Mouse (Mus musculus): ENCODE data around the gene Ccdc110. TPM values are rescaled to one million over a fixed set of nuclear protein-coding genes. Genes with fewer than 3 reads are reported as not detected.

Ccdc110 gene
- polyA plus RNA-seq, 1 experiment from 2014 or later, result not detected

DNA sequence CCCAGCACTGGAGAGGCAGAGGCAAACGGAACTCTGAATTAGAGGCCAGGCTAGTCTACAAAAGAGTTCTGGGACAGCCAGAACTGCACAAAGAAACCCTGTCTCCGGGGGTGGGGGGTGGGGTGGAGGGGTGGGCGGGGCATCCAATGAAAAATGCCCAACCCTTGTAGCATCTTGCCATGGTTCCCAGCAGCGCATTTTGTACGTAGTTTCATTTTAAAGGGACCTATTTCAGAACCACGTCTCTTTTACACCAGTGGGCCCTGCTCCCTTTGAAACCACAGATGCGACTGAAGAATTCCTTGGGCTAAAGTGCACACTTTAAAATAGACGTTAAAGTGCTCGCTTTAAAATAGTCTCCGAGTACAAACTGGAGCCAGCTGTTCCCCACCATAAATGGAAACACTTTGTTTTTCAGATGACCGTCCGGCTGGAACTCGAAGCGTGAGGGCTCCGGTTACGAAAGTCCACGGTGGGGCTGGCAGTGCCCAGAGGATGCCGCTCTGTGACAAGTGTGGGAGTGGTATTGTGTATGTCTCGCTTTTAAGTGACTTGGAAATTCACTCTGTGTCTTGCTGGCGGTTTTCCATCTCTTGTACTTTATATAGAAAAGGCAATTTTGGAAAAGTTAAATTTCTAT lies 17.3 kb upstream of the Ccdc110 start:
- Histone ChIP-seq H3K9ac (no peak overlapping the region), H3K4me1 (replicated peaks) (no peaks in the 10 kb centered on the region), H3K36me3 (no peaks in the 10 kb centered on the region), H3K27ac (no peak overlapping the region), H3K4me3 (replicated peaks) (no peak overlapping the region), H3K27me3 (replicated peaks) (no peaks in the 10 kb centered on the region), H3K9me3 (no peaks in the 10 kb centered on the region), H3K4me2 (replicated peaks) (no peak overlapping the region)
- ATAC-seq, result no peak
- WGBS, result 59% methylated on average over 20 of the region's 20 CpGs

DNA sequence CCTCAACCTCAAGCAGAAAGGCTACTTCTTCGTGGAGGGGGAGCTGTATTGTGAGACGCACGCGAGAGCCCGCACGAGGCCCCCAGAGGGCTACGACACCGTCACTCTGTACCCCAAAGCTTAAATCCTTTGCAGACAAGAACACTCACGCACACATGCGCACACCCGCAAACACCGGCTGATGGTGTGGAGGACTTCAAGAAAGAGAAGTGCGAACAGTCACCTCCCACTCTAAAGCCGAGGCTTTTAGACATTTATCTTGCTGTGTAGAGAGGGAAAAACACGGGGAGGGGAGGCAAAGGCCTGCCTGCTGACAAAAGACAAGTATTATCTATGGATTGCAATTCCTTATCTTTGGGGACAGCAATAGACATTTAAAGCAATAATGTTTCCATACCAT lies 15.5 kb upstream of the Ccdc110 start:
- Histone ChIP-seq H3K4me2 (replicated peaks) (no peak overlapping the region), H3K4me1 (replicated peaks) (no peaks in the 10 kb centered on the region), H3K9ac (no peak overlapping the region), H3K36me3 (no peaks in the 10 kb centered on the region), H3K27ac (no peak overlapping the region), H3K9me3 (no peaks in the 10 kb centered on the region), H3K27me3 (replicated peaks) (no peaks in the 10 kb centered on the region), H3K4me3 (replicated peaks) (no peak overlapping the region)
- whole genome bisulfite sequencing, result 81% methylated on average over 15 of the region's 15 CpGs
- no peak for ATAC-seq

DNA sequence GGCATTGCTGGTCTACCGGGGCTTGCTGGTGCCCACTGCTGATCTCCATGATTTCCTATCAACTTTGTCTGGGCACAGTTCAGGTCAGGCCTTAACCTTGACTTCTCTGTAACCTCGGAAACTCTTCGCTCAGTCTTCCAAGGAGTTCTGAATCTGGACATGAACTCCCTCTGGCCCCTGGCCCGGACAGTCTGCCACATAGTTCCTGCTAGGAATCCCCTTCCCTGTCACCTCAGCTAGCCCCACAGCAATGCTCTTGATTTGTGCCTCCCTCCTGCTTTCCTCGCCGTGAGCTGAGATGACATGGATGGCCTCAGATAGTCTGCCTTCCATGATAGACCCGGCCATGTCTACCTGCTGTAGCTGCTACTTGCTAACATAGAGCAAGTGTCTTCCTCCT lies 14.0 kb upstream of the Ccdc110 start:
- Histone ChIP-seq H3K9me3 (no peaks in the 10 kb centered on the region), H3K27me3 (replicated peaks) (no peaks in the 10 kb centered on the region), H3K27ac (no peak overlapping the region), H3K4me3 (replicated peaks) (no peak overlapping the region), H3K4me1 (replicated peaks) (no peaks in the 10 kb centered on the region), H3K36me3 (no peaks in the 10 kb centered on the region), H3K9ac (no peak overlapping the region), H3K4me2 (replicated peaks) (no peak overlapping the region)
- no peak for ATAC-seq
- WGBS, result 95% methylated on average over 7 of the region's 7 CpGs

DNA sequence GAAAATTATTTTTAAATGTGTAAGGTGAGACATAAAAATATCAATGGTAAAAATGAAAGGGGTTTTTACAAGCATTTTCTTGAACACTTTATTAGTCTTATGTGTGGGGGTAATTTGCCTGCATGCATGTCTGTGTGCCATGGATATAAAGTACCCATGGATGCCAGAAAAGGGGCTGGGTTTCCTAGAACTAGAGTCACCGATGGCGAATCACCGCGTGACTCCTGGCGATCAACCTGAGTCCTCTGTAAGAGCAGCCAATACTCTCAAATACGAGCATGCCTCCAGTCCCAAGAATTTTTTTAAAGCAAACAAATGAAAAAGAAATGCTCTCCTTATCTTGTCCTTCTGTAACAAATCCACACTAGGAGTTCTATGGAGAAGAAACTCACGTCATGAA lies 12.3 kb upstream of the Ccdc110 start:
- 92% methylated on average over 7 of the region's 7 CpGs for WGBS
- H3K9me3 ChIP-seq, result no peaks in the 10 kb centered on the region
- no peak for ATAC-seq

DNA sequence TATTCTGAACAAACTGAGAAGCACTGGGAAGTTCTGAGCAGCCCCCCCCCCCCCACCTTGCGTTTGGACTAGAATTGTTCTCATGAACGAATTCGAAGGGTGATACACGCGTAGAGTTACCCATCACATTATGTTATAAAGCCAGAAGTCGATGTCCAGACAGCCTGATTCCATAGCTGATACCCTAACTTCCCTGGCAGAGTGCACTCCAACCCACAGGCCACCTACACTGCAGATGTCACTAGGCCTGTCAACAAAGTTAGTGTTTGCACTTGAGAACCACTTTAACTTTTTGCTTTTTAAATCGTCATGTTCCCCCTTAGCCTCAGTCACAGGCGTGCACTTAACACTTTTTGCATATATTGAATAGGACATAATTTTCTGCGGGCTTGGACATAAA lies 2.6 kb downstream of the Ccdc110 start:
- Histone ChIP-seq H3K4me3 (replicated peaks) (no peak overlapping the region), H3K27ac (no peak overlapping the region), H3K9me3 (no peaks in the 10 kb centered on the region), H3K9ac (no peak overlapping the region), H3K4me1 (replicated peaks) (0 out of 2 replicates have a peak, but pooled peaks cover 3% of the 10 kb centered on the region), H3K4me2 (replicated peaks) (no peak overlapping the region), H3K36me3 (no peaks in the 10 kb centered on the region), H3K27me3 (replicated peaks) (no peaks in the 10 kb centered on the region)
- ATAC-seq, result no peak
- WGBS, result 85% methylated on average over 9 of the region's 9 CpGs

More for the DNA sequence above, 12.3 kb upstream of the Ccdc110 start:
- H3K4me3 ChIP-seq (replicated peaks), result no peak overlapping the region
- H3K36me3 ChIP-seq, result no peaks in the 10 kb centered on the region
- no peaks in the 10 kb centered on the region for H3K27me3 ChIP-seq (replicated peaks)
- H3K4me1 ChIP-seq (replicated peaks), result no peaks in the 10 kb centered on the region
- H3K9ac ChIP-seq, result no peak overlapping the region
- no peak overlapping the region for H3K27ac ChIP-seq
- no peak overlapping the region for H3K4me2 ChIP-seq (replicated peaks)

DNA sequence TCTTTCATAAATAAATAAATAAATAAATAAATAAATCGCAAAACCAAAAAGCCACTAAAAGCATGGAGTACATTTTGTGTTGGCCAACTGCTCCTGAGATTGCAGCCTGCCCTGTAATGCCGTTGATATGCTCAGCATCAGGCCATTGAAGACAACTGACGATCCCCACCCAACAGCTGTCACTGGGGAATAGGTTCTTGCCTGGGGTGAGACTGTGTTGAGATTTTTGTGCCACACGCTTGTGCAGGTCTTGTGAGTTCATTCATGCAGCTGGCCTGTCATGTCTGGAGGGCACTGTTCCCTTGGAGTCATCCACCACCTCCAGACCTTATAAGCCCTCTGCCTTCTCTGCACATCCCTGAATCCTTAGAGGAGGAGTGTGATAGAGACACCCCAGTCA lies 11.9 kb downstream of the Ccdc110 start:
- Histone ChIP-seq H3K9me3 (no peaks in the 10 kb centered on the region), H3K36me3 (no peaks in the 10 kb centered on the region), H3K4me3 (replicated peaks) (no peak overlapping the region), H3K4me2 (replicated peaks) (no peak overlapping the region), H3K9ac (no peak overlapping the region), H3K27me3 (replicated peaks) (no peaks in the 10 kb centered on the region), H3K4me1 (replicated peaks) (no peaks in the 10 kb centered on the region), H3K27ac (no peak overlapping the region)
- WGBS, result 93% methylated on average over 4 of the region's 4 CpGs
- ATAC-seq, result no peak

DNA sequence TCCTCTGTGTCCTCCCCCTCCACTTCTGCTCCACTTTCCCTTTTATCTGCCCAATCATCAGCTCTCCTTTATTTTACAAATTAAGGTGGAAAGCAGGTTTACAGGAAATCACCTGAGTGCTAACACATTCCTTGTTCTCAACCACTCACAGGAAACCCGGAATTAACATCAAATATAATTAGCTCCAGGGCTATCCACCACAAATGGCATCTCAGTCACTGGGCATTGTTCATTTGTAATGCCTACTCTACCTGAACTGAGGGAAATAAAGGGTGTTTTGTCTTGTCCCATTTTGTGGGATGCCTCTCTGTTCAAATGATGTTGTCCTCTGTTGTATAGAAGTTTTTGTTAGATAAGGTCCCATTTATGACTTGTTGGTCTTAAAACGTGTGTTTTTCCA lies 16.2 kb downstream of the Ccdc110 start:
- 57% methylated on average over 2 of the region's 2 CpGs for WGBS
- ATAC-seq, result no peak
- Histone ChIP-seq H3K9me3 (no peaks in the 10 kb centered on the region), H3K4me2 (replicated peaks) (no peak overlapping the region), H3K36me3 (no peaks in the 10 kb centered on the region), H3K9ac (no peak overlapping the region), H3K4me1 (replicated peaks) (no peaks in the 10 kb centered on the region), H3K4me3 (replicated peaks) (no peak overlapping the region), H3K27ac (no peak overlapping the region), H3K27me3 (replicated peaks) (no peaks in the 10 kb centered on the region)

DNA sequence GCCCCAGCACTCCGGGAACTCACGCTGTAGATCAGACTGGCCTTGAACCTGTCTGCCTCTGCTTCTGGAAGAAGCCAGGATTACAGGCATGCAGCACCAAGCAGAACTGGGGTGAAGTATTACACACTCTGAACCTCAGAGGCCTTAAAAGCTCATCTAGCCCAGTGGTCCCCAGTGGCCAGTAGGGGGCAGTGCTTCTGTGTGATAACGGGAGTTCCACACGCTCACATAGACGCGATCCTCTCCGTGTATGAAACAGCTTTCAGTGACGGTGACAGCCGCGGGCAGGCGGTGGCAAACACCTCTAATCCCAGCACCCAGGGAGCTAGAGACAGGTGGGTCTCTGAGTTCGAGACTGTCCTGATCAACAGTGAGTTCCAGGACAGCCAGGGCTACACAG lies 36.5 kb downstream of the Ccdc110 start:
- H3K4me3 ChIP-seq (replicated peaks), result no peak overlapping the region
- 94% methylated on average over 12 of the region's 12 CpGs for WGBS
- H3K27ac ChIP-seq, result no peak overlapping the region
- H3K9me3 ChIP-seq, result no peaks in the 10 kb centered on the region
- H3K4me2 ChIP-seq (replicated peaks), result no peak overlapping the region
- no peak overlapping the region for H3K9ac ChIP-seq
- no peaks in the 10 kb centered on the region for H3K36me3 ChIP-seq
- no peak for ATAC-seq
- H3K4me1 ChIP-seq (replicated peaks), result 0 out of 2 replicates have a peak, but pooled peaks cover 4% of the 10 kb centered on the region
- H3K27me3 ChIP-seq (replicated peaks), result no peaks in the 10 kb centered on the region

DNA sequence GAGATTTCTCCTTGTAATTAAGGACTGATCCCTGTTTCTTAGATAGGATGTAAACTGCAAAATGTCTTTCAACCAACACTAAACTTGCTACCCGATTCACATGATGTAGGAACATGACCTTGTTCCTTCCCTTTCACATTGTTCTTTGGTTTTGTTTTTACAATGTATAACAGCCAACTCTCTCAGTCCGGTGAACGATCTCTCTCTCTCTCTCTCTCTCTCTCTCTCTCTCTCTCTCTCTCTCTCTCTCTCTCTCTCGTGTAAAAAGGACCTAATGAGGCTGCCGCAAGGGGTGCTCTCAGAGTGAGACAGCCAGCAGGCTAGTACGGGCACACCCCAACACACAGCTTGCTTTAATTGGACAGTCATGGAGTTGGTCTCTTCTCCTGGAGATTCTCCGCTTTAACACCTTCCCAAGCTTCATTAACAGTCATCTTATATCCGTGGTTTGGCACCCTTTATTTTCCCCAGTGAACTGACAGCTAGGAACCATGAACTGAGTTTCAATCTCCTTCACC lies 39.6 kb downstream of the Ccdc110 start:
- Histone ChIP-seq H3K4me1 (replicated peaks) (0 out of 2 replicates have a peak, but pooled peaks cover 7% of the 10 kb centered on the region), H3K4me2 (replicated peaks) (peak overlapping the region; percentile 70), H3K27me3 (replicated peaks) (no peaks in the 10 kb centered on the region), H3K27ac (no peak overlapping the region), H3K9me3 (no peaks in the 10 kb centered on the region), H3K36me3 (0 out of 2 replicates have a peak, but pooled peaks cover 7% of the 10 kb centered on the region), H3K4me3 (replicated peaks) (no peak overlapping the region), H3K9ac (no peak overlapping the region)
- ATAC-seq, result no peak
- 72% methylated on average over 8 of the region's 8 CpGs for WGBS

DNA sequence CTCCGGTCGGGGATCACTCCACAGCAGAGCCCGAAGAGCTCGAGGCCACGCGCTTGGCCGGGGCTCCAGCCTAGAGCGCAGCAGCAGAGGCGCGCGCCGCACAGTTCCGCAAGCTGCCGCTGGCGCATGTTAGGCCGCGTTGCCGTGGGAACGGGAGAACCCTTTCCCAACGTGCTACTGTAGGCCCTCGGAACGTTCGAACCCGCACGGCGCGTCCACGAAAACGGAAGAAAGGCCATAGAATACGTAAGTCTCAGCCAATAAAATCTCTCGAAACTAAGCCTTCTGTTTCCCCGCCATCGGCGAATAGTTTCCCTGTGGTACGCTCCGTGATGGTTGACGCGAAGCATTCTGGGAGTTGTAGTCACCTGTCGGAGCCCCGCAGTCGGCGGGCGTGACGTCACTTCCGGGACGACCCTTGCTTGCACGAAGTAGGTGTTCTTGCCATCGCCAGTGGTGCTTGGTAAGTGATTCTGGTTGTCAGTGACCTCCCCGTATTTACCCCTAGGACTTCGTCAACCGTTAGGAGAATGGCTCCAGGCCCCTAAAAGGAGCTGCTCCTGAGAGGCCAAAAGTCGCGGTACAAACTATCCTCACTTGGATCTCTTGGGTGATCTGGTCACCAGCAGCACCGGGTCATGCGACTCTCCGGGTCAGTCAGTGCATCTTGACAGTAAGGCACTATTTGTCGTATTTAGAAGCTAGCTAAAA lies 40.9 kb downstream of the Ccdc110 start, which contains the start of the genes 1700029J07Rik and Ufsp2:
Gene 1700029J07Rik (minus strand): TSS at position 127 of the 711 bp plus-strand sequence.
Gene Ufsp2 (plus strand): TSS at position 403 of the 711 bp plus-strand sequence.
- 0 out of 2 replicates have a peak, but pooled peaks cover 7% of the 10 kb centered on the region for H3K36me3 ChIP-seq
- H3K4me1 ChIP-seq (replicated peaks), result 0 out of 2 replicates have a peak, but pooled peaks cover 7% of the 10 kb centered on the region
- under 1% methylated on average over 57 of the region's 57 CpGs for WGBS
- H3K4me3 ChIP-seq (replicated peaks), result peak within 1 kb of the TSS; percentile 54
- H3K9me3 ChIP-seq, result no peaks in the 10 kb centered on the region
- H3K27me3 ChIP-seq (replicated peaks), result no peaks in the 10 kb centered on the region
- peak; percentile 98 for ATAC-seq
- H3K4me2 ChIP-seq (replicated peaks), result peak within 1 kb of the TSS; percentile 70
- peak within 1 kb of the TSS; percentile 62 for H3K9ac ChIP-seq
- H3K27ac ChIP-seq, result peak within 1 kb of the TSS; percentile 77

DNA sequence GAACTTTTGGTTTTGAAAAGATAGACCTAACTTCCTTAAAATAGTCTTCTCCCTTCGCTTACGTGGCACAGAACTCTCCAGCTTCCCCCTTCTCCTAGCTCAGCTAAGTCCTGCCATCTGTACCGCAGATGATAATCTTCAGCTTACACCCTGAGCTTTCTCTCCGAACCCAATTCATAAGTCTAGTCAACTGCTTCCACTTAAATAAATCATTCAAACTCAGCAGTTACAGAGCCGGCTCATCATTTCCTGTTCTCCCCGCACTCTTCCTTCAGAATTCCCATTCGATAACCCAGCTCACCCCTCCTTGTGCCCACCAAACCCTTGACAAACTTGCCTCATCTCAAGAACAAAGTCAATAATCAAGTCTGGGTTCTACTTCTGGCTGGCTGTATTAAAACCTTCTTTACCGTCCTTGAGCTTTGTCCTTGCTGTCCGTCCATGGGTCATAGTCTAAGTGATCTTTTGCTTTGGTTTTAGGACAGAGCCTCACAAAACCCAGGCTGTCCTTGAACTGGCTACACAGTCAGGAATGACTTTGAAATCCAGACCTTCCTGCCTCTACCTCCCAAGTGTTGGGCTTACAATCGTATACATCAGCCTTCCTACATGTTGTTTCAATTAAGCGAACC lies 41.5 kb downstream of the Ccdc110 start:
- H3K27ac ChIP-seq, result no peak overlapping the region
- no peaks in the 10 kb centered on the region for H3K27me3 ChIP-seq (replicated peaks)
- H3K4me2 ChIP-seq (replicated peaks), result peak overlapping the region; percentile 70
- H3K36me3 ChIP-seq, result peaks cover 9% of the 10 kb centered on the region; the same call in 1 of the 2 replicates
- H3K4me1 ChIP-seq (replicated peaks), result 0 out of 2 replicates have a peak, but pooled peaks cover 7% of the 10 kb centered on the region
- WGBS, result 61% methylated on average over 11 of the region's 11 CpGs
- peak; percentile 21 for ATAC-seq
- peak overlapping the region; percentile 54 for H3K4me3 ChIP-seq (replicated peaks)
- H3K9me3 ChIP-seq, result no peaks in the 10 kb centered on the region
- peak overlapping the region; percentile 51 for H3K9ac ChIP-seq

DNA sequence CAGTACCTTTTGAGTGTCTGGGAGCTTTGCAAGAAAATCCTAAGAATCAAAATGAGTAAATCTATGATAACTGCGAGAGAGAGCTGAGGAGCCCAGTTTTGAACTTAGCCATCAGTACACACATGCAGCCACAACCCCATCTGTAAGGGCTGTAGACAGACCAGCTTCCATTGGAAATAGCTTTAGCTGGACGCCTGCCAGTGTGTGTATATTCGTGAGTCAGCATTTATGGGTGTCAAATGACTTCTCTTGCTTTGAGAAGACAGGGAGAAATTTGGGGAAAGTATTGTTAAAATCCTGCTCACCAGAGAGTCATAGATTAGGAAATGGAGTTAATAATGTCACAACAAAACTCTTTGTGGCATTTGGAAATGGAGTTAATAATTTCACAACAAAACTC lies 52.2 kb downstream of the Ccdc110 start:
- Histone ChIP-seq H3K27me3 (replicated peaks) (no peaks in the 10 kb centered on the region), H3K4me3 (replicated peaks) (no peak overlapping the region), H3K27ac (no peak overlapping the region), H3K9me3 (no peaks in the 10 kb centered on the region), H3K36me3 (peaks cover 8% of the 10 kb centered on the region), H3K9ac (no peak overlapping the region), H3K4me1 (replicated peaks) (no peaks in the 10 kb centered on the region), H3K4me2 (replicated peaks) (no peak overlapping the region)
- no peak for ATAC-seq
- WGBS, result 54% methylated on average over 3 of the region's 3 CpGs
